Mouse (Mus musculus) CH12.LX (cell line): ENCODE measurements at regions not wholly inside any gene's neighbourhood (a gene's known extent, or its start where the extent isn't known, plus 50 kb on each side); places are given as distances from the start of the nearest gene placed in this dataset.

ENCODE experiments used
- CTCF ChIP-seq, 2 experiments: IDR thresholded peaks in 1 of 2; conservative IDR thresholded peaks in 1 of 2; 2 replicates each; pipeline ENCODE4 v1.5.1; 2011 to 2012; ENCODE audit warnings: low read depth in 2 of 2, low read length in 2 of 2, improper control_type of control experiment in 1 of 2, inconsistent platforms in 1 of 2, mild to moderate bottlenecking in 1 of 2, moderate library complexity in 1 of 2
- E2F4 ChIP-seq: IDR thresholded peaks from 2 replicates; pipeline ENCODE4 v1.6.1; 2011; ENCODE audit warnings: low read depth, low read length, improper control_type of control experiment; ENCODE audit not compliant: insufficient replicate concordance
- EP300 ChIP-seq: IDR thresholded peaks from 2 replicates; pipeline ENCODE4 v1.6.1; 2011; ENCODE audit warnings: low read length, improper control_type of control experiment
- JUN ChIP-seq: IDR thresholded peaks from 2 replicates; pipeline ENCODE4 v1.6.1; 2011; ENCODE audit warnings: low read depth, mild to moderate bottlenecking, low read length, improper control_type of control experiment, moderate library complexity; ENCODE audit not compliant: insufficient read depth
- NRF1 ChIP-seq: IDR thresholded peaks from 2 replicates; pipeline ENCODE4 v1.6.1; 2014; ENCODE audit warnings: low read depth, mild to moderate bottlenecking, inconsistent platforms, low read length, improper control_type of control experiment, moderate library complexity
- RCOR1 ChIP-seq: conservative IDR thresholded peaks from 2 replicates; pipeline ENCODE4 v1.6.1; 2012; ENCODE audit warnings: low read depth, mild to moderate bottlenecking, inconsistent platforms, low read length, improper control_type of control experiment
- USF1 ChIP-seq: IDR thresholded peaks from 2 replicates; pipeline ENCODE4 v1.6.1; 2014; ENCODE audit warnings: low read depth, mild to moderate bottlenecking, inconsistent platforms, low read length, improper control_type of control experiment
- ZNF384 ChIP-seq: IDR thresholded peaks from 2 replicates; pipeline ENCODE4 v1.6.1; 2012; ENCODE audit warnings: low read depth, low read length, improper control_type of control experiment, inconsistent platforms

GRCm38 (mm10) chr14:85940585-85940984 is 1200.5 kb downstream of the Diaph3 start:
- TF ChIP-seq ZNF384 = no peak
- TF ChIP-seq EP300 = peak; percentile 52; the same call in 1 of the 2 replicates
- TF ChIP-seq NRF1 = no peak
- no peak for TF ChIP-seq E2F4
- no peak for TF ChIP-seq CTCF (conservative IDR thresholded peaks at IDR 0.05 in 1 of 2, IDR thresholded peaks at IDR 0.05 in 1 of 2; ENCODE audit: low read depth in 2 of 2, low read length in 2 of 2)
- no peak for TF ChIP-seq USF1
- TF ChIP-seq JUN = peak; percentile 52
- no peak for TF ChIP-seq RCOR1
